Mouse (Mus musculus): Measurements from ENCODE around the gene Dnajb12.

- TF ChIP-seq CTCF (IDR thresholded peaks at IDR 0.05; ENCODE audit: low read depth) = no peak
- no peak for TF ChIP-seq EP300 (optimal IDR thresholded peaks at IDR 0.05)
Observed at GRCm38 (mm10) chr10:59875396-59875795, 4.0 kb upstream of the Dnajb12 start.

Measured in stomach, postnatal 0 days (tissue).